Mouse (Mus musculus): ENCODE measurements around the gene Defb43.

Defb43 gene

DNA sequence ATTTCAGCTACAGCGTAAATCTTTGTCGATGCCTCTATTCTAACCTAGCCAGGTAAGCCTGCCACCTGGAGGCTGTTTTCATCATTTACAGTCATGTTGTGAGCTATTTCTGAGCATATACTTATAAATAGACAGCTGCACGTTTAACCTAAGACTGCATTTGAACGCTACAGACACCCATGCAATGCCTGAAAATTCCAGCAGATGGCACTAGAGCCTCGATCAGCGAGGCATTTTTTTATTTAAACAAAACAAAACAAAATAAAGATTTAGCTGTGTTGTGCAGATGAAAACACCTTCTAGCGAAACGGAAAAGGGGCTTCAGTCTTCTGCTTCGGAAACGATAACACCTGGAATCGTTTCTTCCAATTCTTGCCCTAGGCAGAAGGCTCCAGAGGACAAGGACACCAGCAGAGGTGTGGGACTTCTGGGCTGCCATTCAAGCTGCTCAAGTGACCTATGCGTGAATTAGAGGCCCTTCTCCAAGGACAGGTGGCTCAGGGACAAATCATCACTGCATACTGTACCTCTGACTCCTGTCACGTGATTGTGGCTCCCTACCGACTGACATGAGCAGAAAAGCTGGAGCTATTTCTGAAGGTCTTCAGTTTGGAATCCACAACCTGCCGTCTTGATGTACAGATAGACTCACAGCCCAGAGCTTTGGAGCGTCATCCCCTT, 55.2 kb downstream of the Defb43 start:
- DNase-seq (ENCODE audit: low spot score) = peak; percentile 68

Data from yolk sac, embryonic 10.5 days (tissue).